Mouse (Mus musculus) liver, embryonic 14.5 days (tissue): ENCODE results near the gene Copz2. TPM values are rescaled to one million over a fixed set of nuclear protein-coding genes. Genes with fewer than 3 reads are reported as not detected.

Experiments
- ATAC-seq: fragments of 200-750 bp; cut with Nextera tagmentation; 2 replicates; pipeline ENCODE4 v1.8.0; 2017; ENCODE audit warnings: moderate number of reproducible peaks, mild to moderate bottlenecking, moderate library complexity; ENCODE audit not compliant: insufficient read depth
- DNase-seq, 3 experiments: peaks; one replicate each; pipeline ENCODE4 v3.0.0-alpha.2; 2012 to 2013; ENCODE audit warnings: low read depth in 3 of 3, low spot score in 3 of 3
- H3K27ac ChIP-seq: fragments of 300-500 bp; sonication (generic); 2 replicates; pipeline ENCODE4 v1.5.1; 2014; ENCODE audit warnings: moderate library complexity, mild to moderate bottlenecking, control low read depth, inconsistent platforms
- H3K27me3 ChIP-seq: fragments of 300-500 bp; sonication (generic); 2 replicates; pipeline ENCODE4 v1.6.1; 2014; ENCODE audit warnings: mild to moderate bottlenecking, low read length, moderate library complexity; ENCODE audit not compliant: control insufficient read depth, insufficient read depth
- H3K36me3 ChIP-seq: fragments of 300-500 bp; sonication (generic); replicated peaks from 2 replicates; pipeline ENCODE4 v1.6.1; 2014; ENCODE audit warnings: low read depth; ENCODE audit not compliant: control insufficient read depth, insufficient read depth
- H3K4me1 ChIP-seq, 2 experiments: fragments of 200-500 bp in 1 of 2; fragments of 300-500 bp in 1 of 2; sonication (generic) in 1 of 2; replicated peaks; 2 replicates each; pipeline ENCODE4 v1.6.1; 2012 to 2014; ENCODE audit warnings: antibody characterized with exemption in 1 of 2, inconsistent platforms in 1 of 2, low read length in 1 of 2; ENCODE audit not compliant: control insufficient read depth in 2 of 2, insufficient read depth in 2 of 2
- H3K4me2 ChIP-seq: fragments of 300-500 bp; sonication (generic); 2 replicates; pipeline ENCODE4 v1.6.1; 2014; ENCODE audit warnings: low read depth, mild to moderate bottlenecking, control low read depth, moderate library complexity
- H3K4me3 ChIP-seq, 2 experiments: fragments of 200-500 bp in 1 of 2; fragments of 300-500 bp in 1 of 2; sonication (generic) in 1 of 2; 2 replicates each; pipeline ENCODE4 v1.5.1; 2012 to 2014; ENCODE audit warnings: low read depth in 2 of 2, low read length in 2 of 2, mild to moderate bottlenecking in 2 of 2, control low read depth in 1 of 2, inconsistent platforms in 1 of 2, moderate library complexity in 1 of 2; ENCODE audit not compliant: insufficient read depth in 1 of 2
- H3K9ac ChIP-seq: fragments of 300-500 bp; sonication (generic); replicated peaks from 2 replicates; pipeline ENCODE4 v1.6.1; 2014; ENCODE audit warnings: mild to moderate bottlenecking, control low read depth, moderate library complexity
- H3K9me3 ChIP-seq: fragments of 300-500 bp; sonication (generic); 2 replicates; pipeline ENCODE4 v1.6.1; 2016; ENCODE audit warnings: low read length, mixed read lengths; ENCODE audit not compliant: control insufficient read depth
- CTCF ChIP-seq: IDR thresholded peaks from 2 replicates; pipeline ENCODE4 v1.5.1; 2016; ENCODE audit warnings: antibody characterized with exemption, low read depth, control low read depth
- EP300 ChIP-seq: IDR thresholded peaks from 2 replicates; pipeline ENCODE4 v1.6.1; 2016; ENCODE audit warnings: antibody characterized with exemption, low read depth
- WGBS: fragments of 180-500 bp; shearing (Covaris S2); extraction: QIAGEN DNeasy Blood & Tissue Kit; methylation state at CpG from one replicate; pipeline ENCODE4 v1.1.7; 2014; ENCODE audit not compliant: insufficient replicate concordance; 5-methylcytosine and 5-hydroxymethylcytosine counted together
- polyA plus RNA-seq, 2 experiments: library from polyadenylated mRNA; depleted of rRNA in 1 of 2; stranded (reverse) in 1 of 2; unstranded in 1 of 2; fragments of >200 nt; fragmentation: Nextera tagmentation in 1 of 2; extraction: Ambion mirVana in 1 of 2; gene quantifications; 2 replicates each; pipeline versions ENCODE4 v1.2.1 to v1.2.3; 2012 to 2014

Gene Copz2
- polyA plus RNA-seq, 2 experiments = 8.7 to 18.8 TPM

- H3K9me3 ChIP-seq = no peaks in the 10 kb centered on the region
- no peaks in the 10 kb centered on the region for H3K36me3 ChIP-seq
- no peak overlapping the region for H3K4me2 ChIP-seq
- H3K27me3 ChIP-seq = peaks cover 38% of the 10 kb centered on the region
- no peaks in the 10 kb centered on the region; a peak in 1 of 4 replicates for H3K4me1 ChIP-seq
- no peak for TF ChIP-seq CTCF
- no peak for TF ChIP-seq EP300
- no peak for DNase-seq
- H3K27ac ChIP-seq = no peak overlapping the region
- H3K4me3 ChIP-seq = no peak overlapping the region
- ATAC-seq = no peak
- 32% methylated on average over 4 of the region's 4 CpGs for WGBS
- H3K9ac ChIP-seq = no peak overlapping the region
These were observed 27.4 kb downstream of the Copz2 start for GRCm38 (mm10) chr11:96877071-96877470.

- Histone ChIP-seq H3K4me2 (no peak overlapping the region), H3K4me3 (no peak overlapping the region), H3K4me1 (no peaks in the 10 kb centered on the region; a peak in 1 of 4 replicates), H3K9me3 (no peaks in the 10 kb centered on the region), H3K36me3 (no peaks in the 10 kb centered on the region), H3K27me3 (peaks cover 32% of the 10 kb centered on the region), H3K9ac (no peak overlapping the region), H3K27ac (no peak overlapping the region)
- ATAC-seq = no peak
- no peak for TF ChIP-seq CTCF
- TF ChIP-seq EP300 = no peak
- no peak for DNase-seq
- 9% methylated on average over 3 of the region's 3 CpGs for WGBS
These were observed 29.0 kb downstream of the Copz2 start for GRCm38 (mm10) chr11:96878715-96879114.

DNA sequence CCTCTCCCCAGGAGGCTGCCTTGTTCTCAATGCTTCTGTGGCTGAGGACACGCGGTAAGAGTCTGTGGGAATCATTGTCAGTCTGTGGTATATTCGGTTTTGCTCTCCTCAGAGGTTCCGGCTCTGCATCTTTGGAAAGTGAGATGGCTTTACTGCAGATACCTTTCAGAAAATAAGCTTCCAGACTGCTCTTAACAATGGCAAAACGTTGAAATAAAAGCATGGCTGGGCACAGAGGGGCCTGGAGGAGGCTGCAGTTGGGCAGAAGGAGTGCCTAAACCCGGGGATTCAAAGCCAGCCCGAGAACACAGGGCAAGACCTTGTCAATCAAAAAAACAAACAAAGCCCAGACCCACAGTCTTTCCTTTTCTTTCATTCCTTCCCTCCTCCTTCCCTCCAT, 29.7 kb downstream of the Copz2 start:
- WGBS = 16% methylated on average over 7 of the region's 7 CpGs
- Histone ChIP-seq H3K4me3 (no peak overlapping the region), H3K4me2 (no peak overlapping the region), H3K9me3 (no peaks in the 10 kb centered on the region), H3K36me3 (no peaks in the 10 kb centered on the region), H3K9ac (no peak overlapping the region), H3K27me3 (peaks cover 32% of the 10 kb centered on the region), H3K4me1 (no peaks in the 10 kb centered on the region; a peak in 1 of 4 replicates), H3K27ac (no peak overlapping the region)
- DNase-seq (no peak), ATAC-seq (no peak)
- TF ChIP-seq EP300 (no peak), CTCF (no peak)

DNA sequence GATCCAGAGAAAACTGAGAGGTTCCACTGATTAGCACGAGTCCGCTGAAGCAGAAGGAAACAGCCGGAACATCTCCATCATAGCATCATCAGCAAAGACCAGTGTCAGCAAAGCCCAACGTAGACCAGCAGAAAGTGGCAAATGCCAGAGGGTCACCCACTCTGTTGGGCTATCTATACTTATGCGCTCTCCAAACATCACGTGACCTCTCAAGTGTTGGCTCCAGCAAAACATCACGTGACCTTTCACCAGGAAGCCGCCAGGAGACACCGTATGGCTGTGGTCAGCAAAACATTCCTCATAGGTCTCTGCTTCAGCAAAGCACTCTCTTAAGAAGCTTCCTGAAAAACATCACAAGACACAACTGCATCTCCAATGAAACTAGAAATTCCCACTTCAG, 30.6 kb downstream of the Copz2 start:
- 52% methylated on average over 9 of the region's 9 CpGs for WGBS
- Histone ChIP-seq H3K9me3 (no peaks in the 10 kb centered on the region), H3K27me3 (peaks cover 24% of the 10 kb centered on the region), H3K4me1 (no peaks in the 10 kb centered on the region; a peak in 1 of 4 replicates), H3K4me3 (no peak overlapping the region), H3K9ac (no peak overlapping the region), H3K36me3 (no peaks in the 10 kb centered on the region), H3K27ac (no peak overlapping the region), H3K4me2 (no peak overlapping the region)
- TF ChIP-seq CTCF (no peak), EP300 (no peak)
- DNase-seq = no peak
- ATAC-seq = no peak; the same call in 1 of the 2 replicates

DNA sequence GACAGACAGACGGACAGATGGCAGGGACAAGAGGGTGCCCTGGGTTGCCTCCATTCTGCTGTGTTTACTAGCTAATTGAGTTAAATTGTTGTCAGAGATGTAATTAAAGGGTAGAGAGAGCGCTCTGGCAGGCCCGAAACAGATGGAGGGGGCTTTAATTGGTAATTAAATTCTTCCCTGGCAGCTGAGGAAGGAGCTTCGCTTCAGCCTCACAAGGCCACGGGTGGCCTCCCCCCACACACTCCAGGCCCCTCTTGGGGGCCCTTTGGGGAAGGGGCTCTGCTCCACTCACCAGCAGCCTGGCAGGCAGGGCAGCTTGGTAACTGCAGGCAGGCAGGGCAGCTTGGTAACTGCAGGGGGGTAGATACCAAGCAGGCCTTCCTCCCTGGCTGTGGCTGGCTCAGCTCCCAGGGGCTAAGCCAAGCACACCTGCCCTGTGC, 36.3 kb downstream of the Copz2 start:
- ATAC-seq (no peak), DNase-seq (no peak)
- no peak overlapping the region for H3K4me3 ChIP-seq
- H3K27ac ChIP-seq = no peak overlapping the region
- H3K4me1 ChIP-seq = no peaks in the 10 kb centered on the region; a peak in 1 of 4 replicates
- TF ChIP-seq CTCF (no peak), EP300 (no peak)
- no peak overlapping the region for H3K9ac ChIP-seq
- H3K4me2 ChIP-seq = no peak overlapping the region
- no peaks in the 10 kb centered on the region for H3K36me3 ChIP-seq
- 60% methylated on average over 5 of the region's 5 CpGs for WGBS
- no peaks in the 10 kb centered on the region for H3K9me3 ChIP-seq
- no peaks in the 10 kb centered on the region for H3K27me3 ChIP-seq
